Mouse (Mus musculus) heart, embryonic 13.5 days (tissue): ENCODE measurements around the gene Gm9040. TPM values are rescaled to one million over a fixed set of nuclear protein-coding genes. Genes with fewer than 3 reads are reported as not detected.
"Not testable (repeated sequence)": the region's sequence is repeated elsewhere in the genome, so short reads cannot be mapped to it uniquely, and the experiment has no call there.

Source experiments
- ATAC-seq: fragments of 200-750 bp; cut with Nextera tagmentation; 2 replicates; pipeline ENCODE4 v1.8.0; 2017; ENCODE audit warnings: moderate TSS enrichment; ENCODE audit not compliant: insufficient number of reproducible peaks, low FRiP score, low TSS enrichment; ENCODE audit errors: extremely low read depth
- H3K27ac ChIP-seq: fragments of 300-500 bp; sonication (generic); replicated peaks from 2 replicates; pipeline ENCODE4 v1.5.1; 2015; ENCODE audit warnings: moderate library complexity, mild to moderate bottlenecking, inconsistent platforms
- H3K27me3 ChIP-seq: fragments of 300-500 bp; sonication (generic); replicated peaks from 2 replicates; pipeline ENCODE4 v1.6.1; 2015; ENCODE audit warnings: mild to moderate bottlenecking, inconsistent platforms
- H3K36me3 ChIP-seq: fragments of 300-500 bp; sonication (generic); 2 replicates; pipeline ENCODE4 v1.6.1; 2015; ENCODE audit warnings: mild to moderate bottlenecking, inconsistent platforms
- H3K4me1 ChIP-seq: fragments of 300-500 bp; sonication (generic); 2 replicates; pipeline ENCODE4 v1.6.1; 2015; ENCODE audit warnings: inconsistent platforms
- H3K4me2 ChIP-seq: fragments of 300-500 bp; sonication (generic); 2 replicates; pipeline ENCODE4 v1.6.1; 2015; ENCODE audit warnings: inconsistent platforms, mild to moderate bottlenecking, moderate library complexity
- H3K4me3 ChIP-seq: fragments of 300-500 bp; sonication (generic); 2 replicates; pipeline ENCODE4 v1.5.1; 2015; ENCODE audit warnings: moderate library complexity, mild to moderate bottlenecking, inconsistent platforms
- H3K9ac ChIP-seq: fragments of 300-500 bp; sonication (generic); 2 replicates; pipeline ENCODE4 v1.6.1; 2015; ENCODE audit warnings: inconsistent platforms, mild to moderate bottlenecking, moderate library complexity
- H3K9me3 ChIP-seq: fragments of 300-500 bp; sonication (generic); 2 replicates; pipeline ENCODE4 v1.6.1; 2016; ENCODE audit warnings: inconsistent platforms
- WGBS: fragments of 180-500 bp; shearing (Covaris S2); methylation state at CpG from one replicate; pipeline ENCODE4 v1.1.7; 2015; ENCODE audit warnings: mixed read lengths; 5-methylcytosine and 5-hydroxymethylcytosine counted together
- polyA plus RNA-seq: library from polyadenylated mRNA; unstranded; fragments of >200 nt; fragmentation: Nextera tagmentation; extraction: Ambion mirVana; gene quantifications from 2 replicates; pipeline ENCODE4 v1.2.1, GENCODE M21; 2015

The Gm9040 gene
- not detected in 2 replicates for polyA plus RNA-seq

GRCm38 (mm10) chr10:118326869-118327268 lies at the start of gene Gm9040:
Gene Gm9040, minus strand, starts transcription at chr10:118326969.
- not testable (repeated sequence) for H3K4me2 ChIP-seq, ATAC-seq
- WGBS: no CpG with 5 or more reads among the region's 11 CpGs

DNA sequence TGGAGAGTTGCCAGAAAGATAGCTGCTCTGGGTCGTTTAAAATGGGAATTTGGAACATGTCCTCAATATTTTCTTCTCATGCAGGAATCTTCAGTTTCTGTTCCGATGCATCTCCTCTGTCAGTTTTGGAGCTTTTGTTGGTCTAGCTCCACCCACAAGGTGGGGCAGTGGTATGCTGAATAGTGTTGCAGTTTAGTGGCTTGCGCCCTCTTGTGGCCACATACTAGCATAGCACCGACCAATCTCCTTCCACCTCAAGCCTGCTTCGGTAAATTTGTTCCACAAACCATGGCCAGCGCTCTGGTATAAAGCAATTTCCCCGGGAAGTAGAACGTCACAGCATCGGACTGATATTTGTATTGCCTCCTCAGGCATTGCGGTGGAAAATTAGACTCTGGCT lies 43.7 kb upstream of the Gm9040 start:
- Histone ChIP-seq H3K36me3 (no peaks in the 10 kb centered on the region), H3K27me3 (no peaks in the 10 kb centered on the region), H3K9ac (no peak overlapping the region), H3K4me2 (peak overlapping the region; percentile 56), H3K9me3 (no peaks in the 10 kb centered on the region), H3K4me3 (peak overlapping the region; percentile 19; the same call in 1 of the 2 replicates), H3K4me1 (no peaks in the 10 kb centered on the region), H3K27ac (no peak overlapping the region)
- WGBS: 9% methylated on average over 10 of the region's 10 CpGs
- ATAC-seq: no peak

More at GRCm38 (mm10) chr10:118326869-118327268, at the start of gene Gm9040:
- not testable (repeated sequence) for H3K4me3 ChIP-seq, H3K36me3 ChIP-seq, H3K9ac ChIP-seq, H3K27me3 ChIP-seq, H3K9me3 ChIP-seq, H3K4me1 ChIP-seq, H3K27ac ChIP-seq

GRCm38 (mm10) chr10:118369518-118369917 lies 42.7 kb upstream of the Gm9040 start:
- H3K9me3 ChIP-seq: no peaks in the 10 kb centered on the region
- no peak overlapping the region for H3K4me3 ChIP-seq
- no peaks in the 10 kb centered on the region for H3K36me3 ChIP-seq
- no peak overlapping the region for H3K4me2 ChIP-seq
- no peak overlapping the region for H3K27ac ChIP-seq
- no peaks in the 10 kb centered on the region for H3K4me1 ChIP-seq
- WGBS: 82% methylated on average over 9 of the region's 9 CpGs
- no peaks in the 10 kb centered on the region for H3K27me3 ChIP-seq
- ATAC-seq: no peak
- no peak overlapping the region for H3K9ac ChIP-seq

DNA sequence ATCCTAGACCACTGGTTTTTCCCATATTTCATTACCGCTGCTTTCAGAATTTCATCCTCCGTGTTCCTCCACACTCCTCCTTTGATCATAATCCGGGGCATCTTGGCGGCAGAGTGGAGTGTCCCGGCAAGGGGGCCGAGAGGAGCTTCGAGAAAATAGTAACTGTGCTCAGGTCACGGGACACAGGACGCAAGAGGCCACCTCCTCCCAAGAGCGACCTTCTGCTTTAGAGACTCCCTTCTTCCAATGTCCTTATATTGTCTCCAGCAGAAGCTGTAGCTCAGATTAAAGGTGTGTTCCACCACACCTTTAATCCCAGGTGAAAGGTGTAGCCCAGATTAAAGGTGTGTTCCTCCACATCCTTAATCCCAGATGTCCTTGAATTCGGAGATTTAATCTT lies 27.2 kb upstream of the Gm9040 start, which contains the start of gene Gm9049:
Gm9049 (minus strand) TSS at position 101 of the 400 bp plus-strand sequence.
- H3K36me3 ChIP-seq, H3K9me3 ChIP-seq, H3K27me3 ChIP-seq, H3K4me3 ChIP-seq, H3K4me2 ChIP-seq, H3K27ac ChIP-seq, H3K4me1 ChIP-seq, H3K9ac ChIP-seq, ATAC-seq: not testable (repeated sequence)
- 71% methylated on average over 1 of the region's 11 CpGs for WGBS

DNA sequence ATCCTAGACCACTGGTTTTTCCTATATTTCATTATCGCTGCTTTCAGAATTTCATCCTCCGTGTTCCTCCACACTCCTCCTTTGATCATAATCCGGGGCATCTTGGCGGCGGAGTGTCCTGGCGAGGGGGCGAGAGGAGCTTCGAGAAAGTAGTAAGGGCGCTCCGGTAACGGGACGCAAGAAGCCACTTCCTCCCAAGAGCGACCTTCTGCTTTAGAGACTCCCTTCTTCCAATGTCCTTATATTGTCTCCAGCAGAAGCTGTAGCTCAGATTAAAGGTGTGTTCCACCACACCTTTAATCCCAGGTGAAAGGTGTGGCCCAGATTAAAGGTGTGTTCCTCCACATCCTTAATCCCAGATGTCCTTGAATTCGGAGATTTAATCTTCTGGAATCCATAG lies 21.8 kb upstream of the Gm9040 start, which contains the start of gene Gm9048:
Gm9048 (minus strand) TSS at position 101 of the 400 bp plus-strand sequence.
- H3K9ac ChIP-seq, ATAC-seq, H3K36me3 ChIP-seq, H3K4me2 ChIP-seq, H3K27me3 ChIP-seq, H3K9me3 ChIP-seq, H3K4me3 ChIP-seq, H3K27ac ChIP-seq, H3K4me1 ChIP-seq: not testable (repeated sequence)
- 50% methylated on average over 1 of the region's 14 CpGs for WGBS

DNA sequence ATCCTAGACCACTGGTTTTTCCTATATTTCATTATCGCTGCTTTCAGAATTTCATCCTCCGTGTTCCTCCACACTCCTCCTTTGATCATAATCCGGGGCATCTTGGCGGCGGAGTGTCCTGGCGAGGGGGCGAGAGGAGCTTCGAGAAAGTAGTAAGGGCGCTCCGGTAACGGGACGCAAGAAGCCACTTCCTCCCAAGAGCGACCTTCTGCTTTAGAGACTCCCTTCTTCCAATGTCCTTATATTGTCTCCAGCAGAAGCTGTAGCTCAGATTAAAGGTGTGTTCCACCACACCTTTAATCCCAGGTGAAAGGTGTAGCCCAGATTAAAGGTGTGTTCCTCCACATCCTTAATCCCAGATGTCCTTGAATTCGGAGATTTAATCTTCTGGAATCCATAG lies 16.4 kb upstream of the Gm9040 start, which contains the start of gene Gm9046:
Gm9046 (minus strand) TSS at position 101 of the 400 bp plus-strand sequence.
- H3K9me3 ChIP-seq, H3K27ac ChIP-seq, H3K36me3 ChIP-seq, H3K27me3 ChIP-seq, H3K9ac ChIP-seq, ATAC-seq, H3K4me1 ChIP-seq, H3K4me2 ChIP-seq, H3K4me3 ChIP-seq: not testable (repeated sequence)
- WGBS: no CpG with 5 or more reads among the region's 14 CpGs

DNA sequence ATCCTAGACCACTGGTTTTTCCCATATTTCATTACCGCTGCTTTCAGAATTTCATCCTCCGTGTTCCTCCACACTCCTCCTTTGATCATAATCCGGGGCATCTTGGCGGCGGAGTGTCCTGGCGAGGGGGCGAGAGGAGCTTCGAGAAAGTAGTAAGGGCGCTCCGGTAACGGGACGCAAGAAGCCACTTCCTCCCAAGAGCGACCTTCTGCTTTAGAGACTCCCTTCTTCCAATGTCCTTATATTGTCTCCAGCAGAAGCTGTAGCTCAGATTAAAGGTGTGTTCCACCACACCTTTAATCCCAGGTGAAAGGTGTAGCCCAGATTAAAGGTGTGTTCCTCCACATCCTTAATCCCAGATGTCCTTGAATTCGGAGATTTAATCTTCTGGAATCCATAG lies 11.0 kb upstream of the Gm9040 start, which contains the start of gene Gm9045:
Gm9045 (minus strand) TSS at position 101 of the 400 bp plus-strand sequence.
- not testable (repeated sequence) for H3K9ac ChIP-seq, H3K4me3 ChIP-seq, ATAC-seq, H3K27me3 ChIP-seq, H3K9me3 ChIP-seq, H3K4me2 ChIP-seq, H3K27ac ChIP-seq, H3K4me1 ChIP-seq, H3K36me3 ChIP-seq
- no CpG with 5 or more reads among the region's 14 CpGs for WGBS

GRCm38 (mm10) chr10:118332308-118332707 lies 5.5 kb upstream of the Gm9040 start, which contains the start of gene Gm9044:
Gene Gm9044, minus strand, starts transcription at chr10:118332408.
- not testable (repeated sequence) for H3K4me1 ChIP-seq, H3K27me3 ChIP-seq, H3K9ac ChIP-seq, H3K27ac ChIP-seq, H3K4me3 ChIP-seq, H3K36me3 ChIP-seq, H3K4me2 ChIP-seq, ATAC-seq, H3K9me3 ChIP-seq
- WGBS: no CpG with 5 or more reads among the region's 14 CpGs

- Histone ChIP-seq H3K36me3 (no peaks in the 10 kb centered on the region), H3K4me1 (no peaks in the 10 kb centered on the region), H3K27me3 (no peaks in the 10 kb centered on the region), H3K27ac (no peak overlapping the region), H3K9ac (no peak overlapping the region), H3K9me3 (no peaks in the 10 kb centered on the region), H3K4me2 (no peak overlapping the region), H3K4me3 (no peak overlapping the region)
- 74% methylated on average over 8 of the region's 8 CpGs for WGBS
- no peak for ATAC-seq
Observed at GRCm38 (mm10) chr10:118319024-118319423, 7.7 kb downstream of the Gm9040 start.

- WGBS: 32% methylated on average over 2 of the region's 2 CpGs
- H3K36me3 ChIP-seq, ATAC-seq, H3K9me3 ChIP-seq, H3K9ac ChIP-seq, H3K4me1 ChIP-seq, H3K4me2 ChIP-seq, H3K4me3 ChIP-seq, H3K27me3 ChIP-seq, H3K27ac ChIP-seq: not testable (repeated sequence)
Observed at GRCm38 (mm10) chr10:118302133-118302532, 24.6 kb downstream of the Gm9040 start.

DNA sequence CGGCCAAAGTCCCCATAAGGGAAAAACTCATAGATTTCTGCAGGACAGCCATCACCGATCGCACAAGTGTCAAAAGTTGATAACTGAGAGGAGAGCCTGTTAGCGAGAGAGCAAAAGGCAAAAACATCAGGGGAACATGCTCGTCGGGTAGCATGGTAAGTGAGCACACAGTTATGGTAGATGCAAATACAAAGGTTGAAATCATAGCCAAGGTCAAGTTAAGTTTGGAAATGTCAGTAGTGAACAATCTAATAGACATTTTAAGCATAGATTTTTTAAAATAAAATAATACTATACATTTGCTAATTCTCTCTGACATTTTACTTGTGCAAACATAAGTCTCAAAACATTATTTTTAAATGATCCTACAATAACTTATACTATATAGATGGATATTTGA lies 31.8 kb downstream of the Gm9040 start, which contains the start of gene Iltifb:
Iltifb (minus strand) TSS at position 101 of the 400 bp plus-strand sequence.
- Histone ChIP-seq H3K36me3 (no peaks in the 10 kb centered on the region), H3K27ac (no peak within 1 kb of the TSS), H3K4me2 (no peak within 1 kb of the TSS), H3K4me1 (no peaks in the 10 kb centered on the region), H3K4me3 (no peak within 1 kb of the TSS), H3K9ac (no peak within 1 kb of the TSS), H3K27me3 (no peaks in the 10 kb centered on the region), H3K9me3 (no peaks in the 10 kb centered on the region)
- no peak for ATAC-seq
- WGBS: 70% methylated on average over 6 of the region's 6 CpGs

GRCm38 (mm10) chr10:118283016-118283415 lies 43.8 kb downstream of the Gm9040 start:
- not testable (repeated sequence) for H3K9me3 ChIP-seq, H3K4me2 ChIP-seq, ATAC-seq, H3K36me3 ChIP-seq, H3K9ac ChIP-seq, H3K4me3 ChIP-seq, H3K27me3 ChIP-seq, H3K4me1 ChIP-seq, H3K27ac ChIP-seq
- 53% methylated on average over 3 of the region's 5 CpGs for WGBS
